Mouse (Mus musculus) urinary bladder, postnatal 14 days (tissue): ENCODE results near the gene Serpinb9b.

Experiments used
- DNase-seq: peaks from one replicate; pipeline ENCODE4 v3.0.0; 2021; ENCODE audit warnings: low spot score

Serpinb9b gene

GRCm38 (mm10) chr13:33047234-33047633 is 20.0 kb downstream of the Serpinb9b start:
- DNase-seq: no peak

GRCm38 (mm10) chr13:33048187-33048586 is 21.0 kb downstream of the Serpinb9b start:
- DNase-seq: no peak

GRCm38 (mm10) chr13:33051697-33052096 is 24.5 kb downstream of the Serpinb9b start:
- DNase-seq: peak; percentile 10

- DNase-seq: no peak
These were observed 35.8 kb downstream of the Serpinb9b start for GRCm38 (mm10) chr13:33063048-33063447.

GRCm38 (mm10) chr13:33067387-33067977 is 40.3 kb downstream of the Serpinb9b start:
- DNase-seq: no peak

GRCm38 (mm10) chr13:33068164-33068563 is 40.9 kb downstream of the Serpinb9b start:
- no peak for DNase-seq

GRCm38 (mm10) chr13:33071776-33072175 is 44.6 kb downstream of the Serpinb9b start:
- no peak for DNase-seq

GRCm38 (mm10) chr13:33074029-33074428 is 46.8 kb downstream of the Serpinb9b start:
- peak; percentile 59 for DNase-seq

- no peak for DNase-seq
These were observed 49.0 kb downstream of the Serpinb9b start for GRCm38 (mm10) chr13:33076247-33076646.

GRCm38 (mm10) chr13:33077026-33077685 is 49.9 kb downstream of the Serpinb9b start:
- DNase-seq: no peak

GRCm38 (mm10) chr13:33078056-33078705 is 51.0 kb downstream of the Serpinb9b start, which contains the start of gene Serpinb1b:
TSS of gene Serpinb1b (plus strand) at chr13:33078575.
- DNase-seq: no peak

- no peak for DNase-seq
These were observed 52.2 kb downstream of the Serpinb9b start for GRCm38 (mm10) chr13:33079391-33079790.

GRCm38 (mm10) chr13:33080356-33080755 is 53.1 kb downstream of the Serpinb9b start:
- DNase-seq: no peak

- no peak for DNase-seq
These were observed 56.6 kb downstream of the Serpinb9b start for GRCm38 (mm10) chr13:33083834-33084233.

- DNase-seq: no peak
These were observed 57.9 kb downstream of the Serpinb9b start for GRCm38 (mm10) chr13:33084975-33085694.

- no peak for DNase-seq
These were observed 58.6 kb downstream of the Serpinb9b start for GRCm38 (mm10) chr13:33085695-33086432.

- no peak for DNase-seq
These were observed 62.4 kb downstream of the Serpinb9b start for GRCm38 (mm10) chr13:33089566-33089965.

- DNase-seq: no peak
These were observed 63.3 kb downstream of the Serpinb9b start for GRCm38 (mm10) chr13:33090546-33090945.

GRCm38 (mm10) chr13:33091306-33091705 is 64.1 kb downstream of the Serpinb9b start:
- no peak for DNase-seq
